Mouse (Mus musculus): Measurements from ENCODE around the gene Sh2d4b. TPM values are rescaled to one million over a fixed set of nuclear protein-coding genes. Genes with fewer than 3 reads are reported as not detected.

The Sh2d4b gene
- polyA plus RNA-seq, 1 experiment from 2014 or later = 0.21 TPM

- WGBS = 75% methylated on average over 2 of the region's 2 CpGs
- no peak for ATAC-seq (ENCODE audit: insufficient number of reproducible peaks, insufficient read depth, low FRiP score, low TSS enrichment, low read depth)
- Histone ChIP-seq H3K4me1 (replicated peaks) (peaks cover 36% of the 10 kb centered on the region), H3K27ac (no peak overlapping the region), H3K4me3 (replicated peaks) (no peak overlapping the region), H3K9ac (replicated peaks) (no peak overlapping the region), H3K4me2 (no peak overlapping the region), H3K36me3 (0 out of 2 replicates have a peak, but pooled peaks cover 9% of the 10 kb centered on the region), H3K27me3 (no peaks in the 10 kb centered on the region), H3K9me3 (no peaks in the 10 kb centered on the region)
Observed at GRCm38 (mm10) chr14:40927041-40927440, 34.0 kb upstream of the Sh2d4b start.

- H3K36me3 ChIP-seq = 0 out of 2 replicates have a peak, but pooled peaks cover 15% of the 10 kb centered on the region
- ATAC-seq (ENCODE audit: insufficient number of reproducible peaks, insufficient read depth, low FRiP score, low TSS enrichment, low read depth) = no peak
- 36% methylated on average over 10 of the region's 10 CpGs for WGBS
- H3K27ac ChIP-seq = peak overlapping the region; percentile 19; the same call in 1 of the 2 replicates
- H3K4me2 ChIP-seq = no peak overlapping the region
- no peaks in the 10 kb centered on the region for H3K27me3 ChIP-seq
- no peak overlapping the region for H3K9ac ChIP-seq (replicated peaks)
- no peak overlapping the region for H3K4me3 ChIP-seq (replicated peaks)
- peaks cover 26% of the 10 kb centered on the region for H3K4me1 ChIP-seq (replicated peaks)
- no peaks in the 10 kb centered on the region for H3K9me3 ChIP-seq
Observed at GRCm38 (mm10) chr14:40924378-40925113, 31.5 kb upstream of the Sh2d4b start.

- WGBS = 92% methylated on average over 1 of the region's 1 CpGs
- H3K9ac ChIP-seq (replicated peaks) = no peak overlapping the region
- no peak for ATAC-seq (ENCODE audit: insufficient number of reproducible peaks, insufficient read depth, low FRiP score, low TSS enrichment, low read depth)
- H3K4me2 ChIP-seq = no peak overlapping the region
- no peaks in the 10 kb centered on the region for H3K9me3 ChIP-seq
- no peak overlapping the region for H3K27ac ChIP-seq
- H3K27me3 ChIP-seq = no peaks in the 10 kb centered on the region
- peaks cover 12% of the 10 kb centered on the region for H3K4me1 ChIP-seq (replicated peaks)
- H3K4me3 ChIP-seq (replicated peaks) = no peak overlapping the region
- H3K36me3 ChIP-seq = 0 out of 2 replicates have a peak, but pooled peaks cover 15% of the 10 kb centered on the region
Observed at GRCm38 (mm10) chr14:40921241-40921640, 28.2 kb upstream of the Sh2d4b start.

DNA sequence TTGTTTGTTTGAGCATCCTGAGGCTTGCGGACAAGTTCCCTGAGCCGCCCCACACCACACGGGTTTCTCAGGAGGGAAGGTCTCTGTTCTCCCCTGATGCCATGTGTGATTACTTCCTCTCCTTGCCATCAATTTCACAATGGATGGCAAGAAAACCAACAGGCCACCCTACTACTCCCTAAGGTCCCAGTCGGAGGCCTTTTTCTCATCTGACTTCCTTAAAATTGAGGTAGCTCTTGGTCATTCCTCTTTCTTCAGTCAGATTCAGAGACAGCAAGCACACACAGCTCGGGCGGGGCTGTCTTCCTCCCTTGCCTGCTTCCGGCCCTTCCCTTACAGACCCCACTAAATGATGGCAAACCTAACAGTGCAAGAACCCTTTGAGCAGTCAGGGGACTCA is 26.5 kb upstream of the Sh2d4b start:
- H3K27me3 ChIP-seq = no peaks in the 10 kb centered on the region
- ATAC-seq (ENCODE audit: insufficient number of reproducible peaks, insufficient read depth, low FRiP score, low TSS enrichment, low read depth) = no peak
- no peak overlapping the region for H3K4me2 ChIP-seq
- no peak overlapping the region for H3K27ac ChIP-seq
- H3K9ac ChIP-seq (replicated peaks) = no peak overlapping the region
- H3K36me3 ChIP-seq = peaks cover 29% of the 10 kb centered on the region
- no peaks in the 10 kb centered on the region for H3K9me3 ChIP-seq
- H3K4me1 ChIP-seq (replicated peaks) = peaks cover 9% of the 10 kb centered on the region
- 85% methylated on average over 7 of the region's 7 CpGs for WGBS
- H3K4me3 ChIP-seq (replicated peaks) = no peak overlapping the region

- Histone ChIP-seq H3K4me3 (replicated peaks) (no peak overlapping the region), H3K9me3 (no peaks in the 10 kb centered on the region), H3K9ac (replicated peaks) (no peak overlapping the region), H3K4me2 (no peak overlapping the region), H3K27ac (no peak overlapping the region), H3K27me3 (no peaks in the 10 kb centered on the region), H3K4me1 (replicated peaks) (0 out of 2 replicates have a peak, but pooled peaks cover 3% of the 10 kb centered on the region), H3K36me3 (peaks cover 40% of the 10 kb centered on the region)
- 85% methylated on average over 5 of the region's 7 CpGs for WGBS
- no peak for ATAC-seq (ENCODE audit: insufficient number of reproducible peaks, insufficient read depth, low FRiP score, low TSS enrichment, low read depth)
Observed at GRCm38 (mm10) chr14:40918477-40918876, 25.4 kb upstream of the Sh2d4b start.

GRCm38 (mm10) chr14:40917632-40918031 is 24.6 kb upstream of the Sh2d4b start:
- Histone ChIP-seq H3K27me3 (no peaks in the 10 kb centered on the region), H3K4me2 (no peak overlapping the region), H3K9me3 (no peaks in the 10 kb centered on the region), H3K4me3 (replicated peaks) (no peak overlapping the region), H3K36me3 (peaks cover 45% of the 10 kb centered on the region), H3K4me1 (replicated peaks) (0 out of 2 replicates have a peak, but pooled peaks cover 3% of the 10 kb centered on the region), H3K9ac (replicated peaks) (no peak overlapping the region), H3K27ac (no peak overlapping the region)
- 0% methylated on average over 1 of the region's 1 CpGs for WGBS
- peak; percentile 13; the same call in 1 of the 2 replicates for ATAC-seq (ENCODE audit: insufficient number of reproducible peaks, insufficient read depth, low FRiP score, low TSS enrichment, low read depth)

- H3K27ac ChIP-seq = no peak overlapping the region
- H3K4me1 ChIP-seq (replicated peaks) = 0 out of 2 replicates have a peak, but pooled peaks cover 3% of the 10 kb centered on the region
- H3K9ac ChIP-seq (replicated peaks) = no peak overlapping the region
- H3K9me3 ChIP-seq = no peaks in the 10 kb centered on the region
- peaks cover 43% of the 10 kb centered on the region for H3K36me3 ChIP-seq
- 93% methylated on average over 15 of the region's 15 CpGs for WGBS
- ATAC-seq (ENCODE audit: insufficient number of reproducible peaks, insufficient read depth, low FRiP score, low TSS enrichment, low read depth) = no peak
- no peaks in the 10 kb centered on the region for H3K27me3 ChIP-seq
- H3K4me3 ChIP-seq (replicated peaks) = no peak overlapping the region
- H3K4me2 ChIP-seq = no peak overlapping the region
Observed at GRCm38 (mm10) chr14:40916667-40917066, 23.6 kb upstream of the Sh2d4b start.

DNA sequence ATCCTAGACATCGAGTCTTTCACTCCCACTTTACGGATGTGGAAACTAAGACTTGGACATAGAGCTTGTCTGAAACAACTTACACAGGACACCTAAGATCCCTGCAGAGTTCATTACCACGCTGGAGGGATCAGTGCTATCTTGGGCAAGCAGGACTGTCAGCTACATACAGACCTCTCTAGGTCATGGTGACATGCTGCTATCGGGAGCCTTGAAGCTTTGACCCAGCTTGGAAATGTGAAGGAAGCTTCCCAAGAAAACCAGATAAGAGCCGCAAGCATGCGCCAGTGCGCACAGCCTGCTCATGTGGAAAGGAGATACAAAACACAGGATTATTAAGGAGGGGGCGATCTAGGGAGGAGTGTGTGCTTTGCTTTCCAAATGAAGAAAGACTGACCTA is 22.8 kb upstream of the Sh2d4b start:
- H3K4me2 ChIP-seq = no peak overlapping the region
- no peaks in the 10 kb centered on the region for H3K9me3 ChIP-seq
- no peak overlapping the region for H3K4me3 ChIP-seq (replicated peaks)
- 93% methylated on average over 8 of the region's 8 CpGs for WGBS
- no peak overlapping the region for H3K9ac ChIP-seq (replicated peaks)
- peaks cover 47% of the 10 kb centered on the region for H3K36me3 ChIP-seq
- H3K4me1 ChIP-seq (replicated peaks) = 0 out of 2 replicates have a peak, but pooled peaks cover 3% of the 10 kb centered on the region
- ATAC-seq (ENCODE audit: insufficient number of reproducible peaks, insufficient read depth, low FRiP score, low TSS enrichment, low read depth) = no peak
- no peaks in the 10 kb centered on the region for H3K27me3 ChIP-seq
- H3K27ac ChIP-seq = no peak overlapping the region

GRCm38 (mm10) chr14:40914701-40915100 is 21.6 kb upstream of the Sh2d4b start:
- Histone ChIP-seq H3K36me3 (peaks cover 56% of the 10 kb centered on the region), H3K9me3 (no peaks in the 10 kb centered on the region), H3K4me1 (replicated peaks) (0 out of 2 replicates have a peak, but pooled peaks cover 3% of the 10 kb centered on the region), H3K4me2 (no peak overlapping the region), H3K9ac (replicated peaks) (no peak overlapping the region), H3K4me3 (replicated peaks) (no peak overlapping the region), H3K27ac (no peak overlapping the region), H3K27me3 (no peaks in the 10 kb centered on the region)
- WGBS = 76% methylated on average over 3 of the region's 3 CpGs
- no peak for ATAC-seq (ENCODE audit: insufficient number of reproducible peaks, insufficient read depth, low FRiP score, low TSS enrichment, low read depth)

DNA sequence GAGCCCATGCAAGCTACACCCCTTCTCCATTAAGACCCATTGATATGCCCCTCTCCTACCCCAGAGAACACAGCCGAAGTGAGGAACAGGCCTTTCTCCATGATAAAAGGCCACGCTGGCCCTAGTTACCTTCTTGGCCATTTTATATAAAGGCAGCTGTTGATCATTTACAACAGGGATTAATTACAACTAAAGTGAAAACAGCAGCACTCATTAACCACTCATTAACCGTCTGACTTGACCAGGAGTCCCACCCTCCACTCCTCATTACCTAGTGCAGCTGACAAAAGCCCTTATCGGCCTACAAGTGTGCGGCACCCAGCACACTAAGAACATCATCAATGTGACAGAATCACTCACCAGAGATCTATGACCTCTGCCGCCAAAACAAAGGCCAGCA is 20.6 kb upstream of the Sh2d4b start:
- Histone ChIP-seq H3K27me3 (no peaks in the 10 kb centered on the region), H3K27ac (no peak overlapping the region), H3K9me3 (no peaks in the 10 kb centered on the region), H3K4me3 (replicated peaks) (no peak overlapping the region), H3K4me2 (no peak overlapping the region), H3K9ac (replicated peaks) (no peak overlapping the region), H3K36me3 (peaks cover 66% of the 10 kb centered on the region), H3K4me1 (replicated peaks) (0 out of 2 replicates have a peak, but pooled peaks cover 3% of the 10 kb centered on the region)
- 45% methylated on average over 6 of the region's 6 CpGs for WGBS
- ATAC-seq (ENCODE audit: insufficient number of reproducible peaks, insufficient read depth, low FRiP score, low TSS enrichment, low read depth) = no peak

DNA sequence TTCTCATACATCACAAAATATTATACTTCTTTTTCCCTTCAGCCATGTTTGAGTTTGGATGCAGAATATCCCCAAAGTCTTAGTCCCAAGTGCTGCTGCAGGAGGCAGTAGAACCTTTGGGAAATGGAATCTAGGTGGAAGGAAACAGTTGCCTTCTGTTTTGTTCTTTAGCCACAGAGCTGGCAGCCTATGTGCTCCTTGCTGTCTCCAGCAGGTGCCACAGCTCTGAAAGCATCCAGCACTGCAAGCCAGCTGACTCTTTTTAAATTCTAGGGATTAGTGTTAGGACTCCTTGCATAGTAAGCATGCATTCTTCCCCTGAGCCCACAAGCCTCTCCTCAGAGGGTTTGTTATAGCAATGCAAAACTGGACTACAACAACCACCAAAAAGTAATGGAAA is 18.5 kb upstream of the Sh2d4b start:
- H3K27me3 ChIP-seq = no peaks in the 10 kb centered on the region
- no peak overlapping the region for H3K9ac ChIP-seq (replicated peaks)
- ATAC-seq (ENCODE audit: insufficient number of reproducible peaks, insufficient read depth, low FRiP score, low TSS enrichment, low read depth) = no peak
- H3K4me3 ChIP-seq (replicated peaks) = no peak overlapping the region
- H3K9me3 ChIP-seq = no peaks in the 10 kb centered on the region
- H3K27ac ChIP-seq = no peak overlapping the region
- H3K4me1 ChIP-seq (replicated peaks) = 0 out of 2 replicates have a peak, but pooled peaks cover 3% of the 10 kb centered on the region
- no peak overlapping the region for H3K4me2 ChIP-seq
- peaks cover 88% of the 10 kb centered on the region for H3K36me3 ChIP-seq

DNA sequence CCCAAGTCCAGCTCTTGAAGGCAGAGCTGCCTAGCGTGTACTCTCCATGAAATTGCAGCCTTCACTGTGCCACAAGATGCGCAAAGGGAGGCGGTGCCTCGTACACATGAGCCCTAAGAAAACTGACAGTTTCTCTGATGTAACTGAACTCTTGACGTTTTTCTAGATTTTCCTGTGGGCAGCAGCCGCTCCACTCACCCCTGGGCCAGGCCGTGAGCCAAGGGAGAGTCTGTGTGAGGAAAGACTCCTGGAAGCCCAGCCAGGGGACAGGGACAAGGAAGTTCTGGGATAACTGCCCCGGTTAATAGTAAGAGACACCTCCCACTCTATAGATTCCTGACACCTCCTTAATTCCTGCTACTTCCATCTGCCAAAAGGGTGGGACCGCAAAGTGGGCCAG is 15.7 kb upstream of the Sh2d4b start:
- Histone ChIP-seq H3K27me3 (no peaks in the 10 kb centered on the region), H3K27ac (no peak overlapping the region), H3K4me1 (replicated peaks) (no peaks in the 10 kb centered on the region), H3K4me2 (no peak overlapping the region), H3K36me3 (peaks cover 78% of the 10 kb centered on the region), H3K4me3 (replicated peaks) (no peak overlapping the region), H3K9me3 (no peaks in the 10 kb centered on the region), H3K9ac (replicated peaks) (no peak overlapping the region)
- 94% methylated on average over 9 of the region's 9 CpGs for WGBS
- ATAC-seq (ENCODE audit: insufficient number of reproducible peaks, insufficient read depth, low FRiP score, low TSS enrichment, low read depth) = no peak

Data from limb, embryonic 12.5 days (tissue).